Mouse (Mus musculus): ENCODE data around the gene Cdc42bpa. TPM values are rescaled to one million over a fixed set of nuclear protein-coding genes. Genes with fewer than 3 reads are reported as not detected.

Cdc42bpa gene
- polyA plus RNA-seq, 1 experiment from 2014 or later, result 34.5 TPM

- no peak overlapping the region for H3K4me3 ChIP-seq (ENCODE audit: low read length)
- no peak overlapping the region for H3K9ac ChIP-seq (ENCODE audit: low read depth, low read length)
- 49% methylated on average over 3 of the region's 3 CpGs for WGBS
- no peaks in the 10 kb centered on the region for H3K27me3 ChIP-seq (replicated peaks; ENCODE audit: control insufficient read depth, insufficient read depth, low read length)
- H3K9me3 ChIP-seq (ENCODE audit: control insufficient read depth, low read length), result no peaks in the 10 kb centered on the region
- H3K27ac ChIP-seq (ENCODE audit: low read depth, low read length), result no peak overlapping the region
- ATAC-seq, result no peak
- H3K36me3 ChIP-seq (ENCODE audit: control insufficient read depth, insufficient read depth, low read length), result no peaks in the 10 kb centered on the region
- no peak overlapping the region for H3K4me2 ChIP-seq (ENCODE audit: low read length)
- peaks cover 13% of the 10 kb centered on the region; the same call in 1 of the 2 replicates for H3K4me1 ChIP-seq (ENCODE audit: control insufficient read depth, insufficient read depth, low read depth, low read length)
Measured at GRCm38 (mm10) chr1:179957431-179957830, 2.8 kb upstream of the Cdc42bpa start.

GRCm38 (mm10) chr1:179958871-179959720, 1.2 kb upstream of the Cdc42bpa start:
- peaks cover 19% of the 10 kb centered on the region for H3K4me1 ChIP-seq (ENCODE audit: control insufficient read depth, insufficient read depth, low read depth, low read length)
- H3K36me3 ChIP-seq (ENCODE audit: control insufficient read depth, insufficient read depth, low read length), result no peaks in the 10 kb centered on the region
- H3K4me2 ChIP-seq (ENCODE audit: low read length), result peak overlapping the region; percentile 61
- ATAC-seq, result peak; percentile 7; the same call in 1 of the 2 replicates
- peak overlapping the region; percentile 98 for H3K27ac ChIP-seq (ENCODE audit: low read depth, low read length)
- 5% methylated on average over 37 of the region's 41 CpGs for WGBS
- H3K4me3 ChIP-seq (ENCODE audit: low read length), result peak overlapping the region; percentile 91
- H3K9ac ChIP-seq (ENCODE audit: low read depth, low read length), result peak overlapping the region; percentile 99
- no peaks in the 10 kb centered on the region for H3K27me3 ChIP-seq (replicated peaks; ENCODE audit: control insufficient read depth, insufficient read depth, low read length)
- H3K9me3 ChIP-seq (ENCODE audit: control insufficient read depth, low read length), result no peaks in the 10 kb centered on the region

DNA sequence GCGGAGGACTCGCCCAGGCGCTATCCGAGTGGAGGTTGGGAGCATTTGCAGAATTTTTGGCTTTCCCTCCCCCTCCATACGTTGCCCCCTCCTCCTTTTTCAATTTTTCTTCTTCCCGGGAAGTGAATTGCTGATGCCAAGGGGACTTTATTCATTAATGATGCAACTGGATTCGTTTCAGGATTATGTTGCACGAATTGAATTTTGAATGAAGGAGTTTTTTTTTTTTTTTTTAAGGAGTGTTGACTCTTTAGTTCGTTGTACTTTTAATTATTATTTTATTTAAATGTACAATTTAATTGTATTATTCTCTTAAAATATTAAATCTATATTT, 238 bp downstream of the Cdc42bpa start:
- Histone ChIP-seq H3K9ac (ENCODE audit: low read depth, low read length) (peak overlapping the region; percentile 99), H3K9me3 (ENCODE audit: control insufficient read depth, low read length) (no peaks in the 10 kb centered on the region), H3K36me3 (ENCODE audit: control insufficient read depth, insufficient read depth, low read length) (no peaks in the 10 kb centered on the region), H3K4me3 (ENCODE audit: low read length) (peak overlapping the region; percentile 91), H3K4me2 (ENCODE audit: low read length) (peak overlapping the region; percentile 95), H3K27me3 (replicated peaks; ENCODE audit: control insufficient read depth, insufficient read depth, low read length) (no peaks in the 10 kb centered on the region), H3K27ac (ENCODE audit: low read depth, low read length) (peak overlapping the region; percentile 98), H3K4me1 (ENCODE audit: control insufficient read depth, insufficient read depth, low read depth, low read length) (peaks cover 19% of the 10 kb centered on the region)
- ATAC-seq, result no peak
- under 1% methylated on average over 9 of the region's 9 CpGs for WGBS

DNA sequence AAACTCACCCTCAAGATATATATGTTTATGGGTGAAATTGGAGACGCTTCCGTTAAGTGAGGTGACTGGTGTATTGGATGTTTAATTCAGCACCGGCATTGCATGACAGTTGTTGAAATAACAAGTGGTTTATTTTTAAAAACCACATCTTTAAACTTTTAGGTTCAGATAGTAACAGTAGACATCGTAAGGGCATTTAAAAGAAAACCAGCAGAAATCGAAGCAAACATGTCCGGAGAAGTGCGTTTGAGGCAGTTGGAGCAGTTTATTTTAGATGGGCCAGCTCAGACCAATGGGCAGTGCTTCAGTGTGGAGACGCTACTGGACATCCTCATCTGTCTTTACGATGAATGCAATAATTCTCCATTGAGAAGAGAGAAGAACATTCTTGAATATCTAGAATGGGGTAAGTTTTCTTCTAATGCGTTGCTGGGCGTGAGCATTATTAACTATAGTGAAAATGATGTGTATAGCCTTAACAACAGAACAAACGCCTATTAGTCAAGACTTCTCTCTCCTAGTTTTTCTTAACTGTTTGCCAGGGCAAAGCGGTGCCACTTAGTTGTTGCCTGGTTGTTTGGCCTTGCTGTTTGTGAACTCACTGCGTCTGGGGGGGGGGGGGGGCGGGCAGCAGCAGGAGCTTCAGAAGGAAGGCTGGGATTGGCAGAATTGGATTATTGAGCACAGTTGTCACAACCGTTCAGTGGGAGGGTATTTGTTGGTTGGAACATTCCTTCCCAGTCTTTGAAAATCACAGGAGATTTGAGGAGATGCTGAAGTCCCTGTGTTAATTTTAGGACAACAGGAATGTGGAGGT, 818 bp downstream of the Cdc42bpa start:
- Histone ChIP-seq H3K9me3 (ENCODE audit: control insufficient read depth, low read length) (no peaks in the 10 kb centered on the region), H3K27me3 (replicated peaks; ENCODE audit: control insufficient read depth, insufficient read depth, low read length) (no peaks in the 10 kb centered on the region), H3K36me3 (ENCODE audit: control insufficient read depth, insufficient read depth, low read length) (no peaks in the 10 kb centered on the region), H3K4me2 (ENCODE audit: low read length) (peak overlapping the region; percentile 95), H3K27ac (ENCODE audit: low read depth, low read length) (peak overlapping the region; percentile 17; the same call in 1 of the 2 replicates), H3K4me3 (ENCODE audit: low read length) (peak overlapping the region; percentile 91), H3K4me1 (ENCODE audit: control insufficient read depth, insufficient read depth, low read depth, low read length) (peaks cover 19% of the 10 kb centered on the region), H3K9ac (ENCODE audit: low read depth, low read length) (peak overlapping the region; percentile 54)
- no peak for ATAC-seq
- WGBS, result 1% methylated on average over 15 of the region's 16 CpGs

DNA sequence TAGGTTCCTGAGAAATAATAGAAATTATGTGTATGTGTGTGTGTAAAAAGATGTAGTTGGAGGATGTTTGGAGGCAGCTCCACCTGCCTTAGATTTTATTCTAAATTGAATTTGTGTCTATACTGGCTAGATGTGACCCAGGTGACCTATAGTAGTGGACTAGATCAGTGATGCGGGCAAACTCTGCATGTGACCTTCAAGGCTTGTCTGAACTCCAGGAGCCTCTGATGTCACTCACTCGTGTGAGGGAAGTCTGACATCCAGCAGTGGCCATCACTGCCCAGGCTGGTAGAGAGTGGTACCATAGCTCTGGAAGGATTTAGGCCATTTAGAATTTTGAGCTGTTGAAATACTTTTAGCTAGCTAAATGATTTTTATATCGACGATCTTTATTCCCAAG, 1.5 kb downstream of the Cdc42bpa start:
- Histone ChIP-seq H3K4me3 (ENCODE audit: low read length) (peak overlapping the region; percentile 91), H3K4me2 (ENCODE audit: low read length) (peak overlapping the region; percentile 95), H3K9me3 (ENCODE audit: control insufficient read depth, low read length) (no peaks in the 10 kb centered on the region), H3K27me3 (replicated peaks; ENCODE audit: control insufficient read depth, insufficient read depth, low read length) (no peaks in the 10 kb centered on the region), H3K27ac (ENCODE audit: low read depth, low read length) (no peak overlapping the region), H3K4me1 (ENCODE audit: control insufficient read depth, insufficient read depth, low read depth, low read length) (peaks cover 19% of the 10 kb centered on the region), H3K9ac (ENCODE audit: low read depth, low read length) (peak overlapping the region; percentile 54), H3K36me3 (ENCODE audit: control insufficient read depth, insufficient read depth, low read length) (no peaks in the 10 kb centered on the region)
- WGBS, result 39% methylated on average over 4 of the region's 4 CpGs
- ATAC-seq, result no peak

- Histone ChIP-seq H3K4me3 (ENCODE audit: low read length) (no peak overlapping the region), H3K9me3 (ENCODE audit: control insufficient read depth, low read length) (no peaks in the 10 kb centered on the region), H3K27ac (ENCODE audit: low read depth, low read length) (no peak overlapping the region), H3K4me2 (ENCODE audit: low read length) (no peak overlapping the region), H3K27me3 (replicated peaks; ENCODE audit: control insufficient read depth, insufficient read depth, low read length) (no peaks in the 10 kb centered on the region), H3K9ac (ENCODE audit: low read depth, low read length) (no peak overlapping the region), H3K4me1 (ENCODE audit: control insufficient read depth, insufficient read depth, low read depth, low read length) (no peaks in the 10 kb centered on the region), H3K36me3 (ENCODE audit: control insufficient read depth, insufficient read depth, low read length) (no peaks in the 10 kb centered on the region)
- no peak for ATAC-seq
- WGBS, result 63% methylated on average over 5 of the region's 5 CpGs
Measured at GRCm38 (mm10) chr1:179969776-179970428, 9.6 kb downstream of the Cdc42bpa start.

DNA sequence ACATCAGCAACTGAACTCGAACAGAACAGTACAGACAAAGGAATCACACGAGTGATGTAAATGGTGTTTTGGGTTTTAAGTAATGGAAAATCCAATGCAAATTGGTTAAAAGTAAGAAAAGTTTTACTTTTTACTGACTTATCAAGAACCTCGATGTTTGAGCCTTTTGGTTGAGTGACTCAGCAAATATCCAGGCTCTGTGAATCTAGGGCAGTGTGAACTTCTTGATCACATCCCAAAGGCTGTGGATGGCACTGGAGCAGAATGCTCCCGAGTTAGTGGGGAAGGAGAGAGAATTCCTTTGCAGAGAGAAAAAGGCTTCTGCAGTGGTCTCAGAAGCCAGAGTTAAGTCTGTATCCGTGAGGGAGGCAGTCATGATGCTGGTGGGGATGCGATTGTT, 14.7 kb downstream of the Cdc42bpa start:
- no peak for ATAC-seq
- no peaks in the 10 kb centered on the region for H3K4me1 ChIP-seq (ENCODE audit: control insufficient read depth, insufficient read depth, low read depth, low read length)
- H3K4me3 ChIP-seq (ENCODE audit: low read length), result no peak overlapping the region
- no peak overlapping the region for H3K4me2 ChIP-seq (ENCODE audit: low read length)
- no peaks in the 10 kb centered on the region for H3K27me3 ChIP-seq (replicated peaks; ENCODE audit: control insufficient read depth, insufficient read depth, low read length)
- no peaks in the 10 kb centered on the region for H3K9me3 ChIP-seq (ENCODE audit: control insufficient read depth, low read length)
- no peak overlapping the region for H3K9ac ChIP-seq (ENCODE audit: low read depth, low read length)
- WGBS, result 75% methylated on average over 6 of the region's 6 CpGs
- H3K36me3 ChIP-seq (ENCODE audit: control insufficient read depth, insufficient read depth, low read length), result no peaks in the 10 kb centered on the region
- no peak overlapping the region for H3K27ac ChIP-seq (ENCODE audit: low read depth, low read length)

- WGBS, result 70% methylated on average over 5 of the region's 5 CpGs
- H3K4me2 ChIP-seq (ENCODE audit: low read length), result no peak overlapping the region
- H3K36me3 ChIP-seq (ENCODE audit: control insufficient read depth, insufficient read depth, low read length), result no peaks in the 10 kb centered on the region
- H3K27me3 ChIP-seq (replicated peaks; ENCODE audit: control insufficient read depth, insufficient read depth, low read length), result no peaks in the 10 kb centered on the region
- no peak overlapping the region for H3K27ac ChIP-seq (ENCODE audit: low read depth, low read length)
- no peak for ATAC-seq
- no peak overlapping the region for H3K4me3 ChIP-seq (ENCODE audit: low read length)
- H3K4me1 ChIP-seq (ENCODE audit: control insufficient read depth, insufficient read depth, low read depth, low read length), result no peaks in the 10 kb centered on the region
- no peak overlapping the region for H3K9ac ChIP-seq (ENCODE audit: low read depth, low read length)
- H3K9me3 ChIP-seq (ENCODE audit: control insufficient read depth, low read length), result no peaks in the 10 kb centered on the region
Measured at GRCm38 (mm10) chr1:179975645-179976275, 15.5 kb downstream of the Cdc42bpa start.

Measured in hindbrain, embryonic 16.5 days (tissue).